Mouse (Mus musculus): ENCODE measurements around the gene Ncoa5.

GRCm38 (mm10) chr2:165050826-165051548 lies 16.3 kb upstream of the Ncoa5 start:
- TF ChIP-seq EP300 (IDR thresholded peaks at IDR 0.05; ENCODE audit: insufficient read depth, low read depth, low read length) = no peak
- no peak for TF ChIP-seq CTCF (IDR thresholded peaks at IDR 0.05; ENCODE audit: low read depth, low read length)
- no peak for TF ChIP-seq POLR2A (IDR thresholded peaks at IDR 0.05; ENCODE audit: insufficient read depth, low read length)
